Mouse (Mus musculus) megakaryocyte, embryonic 14.5 days (primary cell): Measurements from ENCODE around the gene Smad6.

Experiments
- FLI1 ChIP-seq: IDR thresholded peaks from 2 replicates; pipeline ENCODE4 v1.6.1; 2012; ENCODE audit warnings: low read length, inconsistent platforms, mixed read lengths
- GATA1 ChIP-seq: IDR thresholded peaks from 3 replicates; pipeline ENCODE4 v1.6.1; 2012; ENCODE audit warnings: mixed read lengths, low read length, inconsistent platforms, borderline replicate concordance

DNA sequence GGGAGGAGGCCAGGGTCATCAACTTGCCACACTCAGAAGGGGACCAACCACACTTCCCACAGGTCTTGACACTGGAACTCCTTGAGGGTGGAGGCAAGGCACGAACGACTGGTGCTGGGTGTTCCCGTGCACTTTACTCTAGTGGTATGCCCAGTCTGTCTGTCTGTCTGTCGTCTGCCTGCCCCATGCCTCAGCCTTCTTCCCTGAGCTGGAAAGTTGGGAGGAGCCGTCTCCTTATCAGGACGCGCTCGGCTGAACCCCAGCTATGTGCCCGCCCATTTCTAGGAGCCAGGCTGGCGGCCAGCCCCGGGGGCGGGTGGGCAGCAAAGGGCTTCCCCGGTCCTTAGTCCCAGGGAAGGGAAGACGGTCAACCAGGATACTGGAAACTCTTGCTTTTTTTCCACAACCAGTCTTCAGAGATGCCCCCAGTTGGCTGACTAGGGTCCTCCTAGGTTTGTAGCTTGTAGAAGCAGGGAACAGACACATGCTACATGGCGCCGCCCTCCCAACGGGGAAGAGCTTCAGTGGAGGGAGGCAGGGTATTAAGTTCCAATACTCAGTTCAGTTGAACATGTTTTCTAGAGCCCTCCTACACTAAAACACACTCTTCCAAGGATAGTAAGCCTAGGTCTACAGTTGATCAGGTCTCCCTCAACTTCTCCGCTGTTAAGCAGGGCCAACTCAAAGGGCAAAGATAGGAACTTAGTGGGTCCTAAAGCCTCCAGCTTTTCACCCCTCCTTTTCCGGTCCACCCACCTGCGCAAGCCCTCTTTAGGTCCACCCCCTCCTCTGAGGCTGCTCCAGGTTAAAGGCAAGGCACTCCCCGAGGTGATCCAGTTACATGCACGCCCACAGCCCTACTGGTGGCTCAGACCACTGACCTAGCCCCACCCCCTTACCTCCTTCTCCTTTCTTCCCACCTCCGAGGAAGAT, 3.7 kb downstream of the Smad6 start:
- TF ChIP-seq GATA1 (peak; percentile 44; the same call in 1 of the 3 replicates), FLI1 (no peak)
